Mouse (Mus musculus) MEL (cell line): ENCODE measurements at regions not wholly inside any gene's neighbourhood (a gene's known extent, or its start where the extent isn't known, plus 50 kb on each side); places are given as distances from the start of the nearest gene placed in this dataset.

Experiments used
- DNase-seq: peaks from one replicate; pipeline ENCODE4 v3.0.0; 2011; ENCODE audit warnings: low read depth, low spot score
- H3K27ac ChIP-seq: 2 replicates; pipeline ENCODE4 v1.5.1; 2012; ENCODE audit warnings: low read depth, mild to moderate bottlenecking, control low read depth, low read length, moderate library complexity; ENCODE audit not compliant: control insufficient read depth
- H3K27me3 ChIP-seq, 2 experiments: fragments of 150-350 bp in 1 of 2; sonication (generic) in 1 of 2; 2 replicates each; pipeline ENCODE4 v1.6.1; 2012; ENCODE audit warnings: low read length in 2 of 2, mild to moderate bottlenecking in 2 of 2, improper control_type of control experiment in 1 of 2, moderate library complexity in 1 of 2; ENCODE audit not compliant: insufficient read depth in 2 of 2, control insufficient read depth in 1 of 2
- H3K36me3 ChIP-seq, 2 experiments: 2 replicates each; pipeline ENCODE4 v1.6.1; 2012 to 2014; ENCODE audit warnings: low read length in 2 of 2, improper control_type of control experiment in 1 of 2, inconsistent platforms in 1 of 2, mild to moderate bottlenecking in 1 of 2; ENCODE audit not compliant: insufficient read depth in 2 of 2, control insufficient read depth in 1 of 2
- H3K4me1 ChIP-seq, 2 experiments: fragments of 150-350 bp in 1 of 2; sonication (generic) in 1 of 2; 2 replicates each; pipeline ENCODE4 v1.6.1; 2012; ENCODE audit warnings: low read length in 2 of 2, improper control_type of control experiment in 1 of 2, mild to moderate bottlenecking in 1 of 2; ENCODE audit not compliant: insufficient read depth in 2 of 2, control insufficient read depth in 1 of 2
- H3K4me3 ChIP-seq, 2 experiments: fragments of 150-350 bp in 1 of 2; sonication (generic) in 1 of 2; 2 replicates each; pipeline ENCODE4 v1.5.1; 2012; ENCODE audit warnings: low read depth in 2 of 2, low read length in 2 of 2, mild to moderate bottlenecking in 2 of 2, moderate library complexity in 2 of 2, control low read depth in 1 of 2, improper control_type of control experiment in 1 of 2; ENCODE audit not compliant: control insufficient read depth in 1 of 2, insufficient read depth in 1 of 2
- H3K79me2 ChIP-seq: 2 replicates; pipeline ENCODE4 v1.6.1; 2012; ENCODE audit warnings: mild to moderate bottlenecking, low read length, moderate library complexity; ENCODE audit not compliant: control insufficient read depth, poor library complexity, insufficient read depth
- H3K9ac ChIP-seq: 2 replicates; pipeline ENCODE4 v1.6.1; 2012; ENCODE audit warnings: low read depth, mild to moderate bottlenecking, control low read depth, low read length, moderate library complexity; ENCODE audit not compliant: control insufficient read depth, poor library complexity, severe bottlenecking
- H3K9me3 ChIP-seq: fragments of 150-350 bp; sonication (generic); replicated peaks from 2 replicates; pipeline ENCODE4 v1.6.1; 2012; ENCODE audit warnings: mild to moderate bottlenecking, low read length, improper control_type of control experiment, moderate library complexity; ENCODE audit not compliant: insufficient read depth
- CHD1 ChIP-seq: IDR thresholded peaks from 2 replicates; pipeline ENCODE4 v1.6.1; 2012; ENCODE audit warnings: low read depth, mild to moderate bottlenecking, inconsistent platforms, low read length, improper control_type of control experiment
- CTCF ChIP-seq, 3 experiments: IDR thresholded peaks in 2 of 3; conservative IDR thresholded peaks in 1 of 3; 2 replicates each; pipeline ENCODE4 v1.5.1; 2011 to 2012; ENCODE audit warnings: low read length in 3 of 3, low read depth in 2 of 3, mild to moderate bottlenecking in 2 of 3, improper control_type of control experiment in 1 of 3, inconsistent platforms in 1 of 3, mixed read lengths in 1 of 3, moderate library complexity in 1 of 3; ENCODE audit not compliant: control insufficient read depth in 1 of 3, insufficient read depth in 1 of 3, poor library complexity in 1 of 3, severe bottlenecking in 1 of 3
- ELF1 ChIP-seq: IDR thresholded peaks from 2 replicates; pipeline ENCODE4 v1.6.1; 2014; ENCODE audit warnings: low read depth, mild to moderate bottlenecking, inconsistent platforms, low read length, improper control_type of control experiment, moderate library complexity
- EP300 ChIP-seq, 2 experiments: IDR thresholded peaks; 2 replicates each; pipeline ENCODE4 v1.6.1; 2011; ENCODE audit warnings: improper control_type of control experiment in 2 of 2, low read length in 2 of 2, low read depth in 1 of 2, mild to moderate bottlenecking in 1 of 2
- GATA1 ChIP-seq: IDR thresholded peaks from 2 replicates; pipeline ENCODE4 v1.6.1; 2011; ENCODE audit warnings: low read depth, low read length, improper control_type of control experiment
- HCFC1 ChIP-seq: IDR thresholded peaks from 2 replicates; pipeline ENCODE4 v1.6.1; 2012; ENCODE audit warnings: low read depth, mild to moderate bottlenecking, inconsistent platforms, low read length, improper control_type of control experiment, moderate library complexity
- KAT2A ChIP-seq: conservative IDR thresholded peaks from 2 replicates; pipeline ENCODE4 v1.6.1; 2012; ENCODE audit warnings: low read depth, low read length, improper control_type of control experiment, inconsistent platforms
- MAX ChIP-seq: IDR thresholded peaks from 2 replicates; pipeline ENCODE4 v1.6.1; 2011; ENCODE audit warnings: low read length, improper control_type of control experiment
- MEF2A ChIP-seq: IDR thresholded peaks from 2 replicates; pipeline ENCODE4 v1.6.1; 2014; ENCODE audit warnings: low read depth, mild to moderate bottlenecking, inconsistent platforms, low read length, improper control_type of control experiment; ENCODE audit not compliant: poor library complexity, insufficient replicate concordance, severe bottlenecking; ENCODE audit errors: extremely low read depth
- MXI1 ChIP-seq: IDR thresholded peaks from 2 replicates; pipeline ENCODE4 v1.6.1; 2011; ENCODE audit warnings: mild to moderate bottlenecking, low read depth, low read length, improper control_type of control experiment
- MYB ChIP-seq: IDR thresholded peaks from 2 replicates; pipeline ENCODE4 v1.6.1; 2011; ENCODE audit warnings: mild to moderate bottlenecking, low read depth, low read length, improper control_type of control experiment
- NRF1 ChIP-seq: IDR thresholded peaks from 2 replicates; pipeline ENCODE4 v1.6.1; 2014; ENCODE audit warnings: low read depth, mild to moderate bottlenecking, inconsistent platforms, low read length, improper control_type of control experiment, moderate library complexity; ENCODE audit not compliant: poor library complexity, insufficient read depth, severe bottlenecking
- POLR2A ChIP-seq, 2 experiments: IDR thresholded peaks; 2 replicates each; pipeline ENCODE4 v1.6.1; 2011 to 2012; ENCODE audit warnings: low read length in 2 of 2, mild to moderate bottlenecking in 2 of 2, control low read depth in 1 of 2, improper control_type of control experiment in 1 of 2, low read depth in 1 of 2, moderate library complexity in 1 of 2; ENCODE audit not compliant: control insufficient read depth in 1 of 2, insufficient read depth in 1 of 2, poor library complexity in 1 of 2
- RAD21 ChIP-seq: IDR thresholded peaks from 2 replicates; pipeline ENCODE4 v1.6.1; 2011; ENCODE audit warnings: mild to moderate bottlenecking, low read depth, low read length, improper control_type of control experiment
- RCOR1 ChIP-seq: IDR thresholded peaks from 2 replicates; pipeline ENCODE4 v1.6.1; 2012; ENCODE audit warnings: low read depth, mild to moderate bottlenecking, inconsistent platforms, low read length, improper control_type of control experiment
- SIN3A ChIP-seq: IDR thresholded peaks from 2 replicates; pipeline ENCODE4 v1.6.1; 2012; ENCODE audit warnings: low read length, improper control_type of control experiment, inconsistent platforms
- TBP ChIP-seq: IDR thresholded peaks from 2 replicates; pipeline ENCODE4 v1.8.0; 2011; ENCODE audit warnings: low read depth, low read length, improper control_type of control experiment
- TCF12 ChIP-seq: IDR thresholded peaks from 2 replicates; pipeline ENCODE4 v1.6.1; 2014; ENCODE audit warnings: low read depth, mild to moderate bottlenecking, inconsistent platforms, low read length, improper control_type of control experiment, moderate library complexity
- UBTF ChIP-seq: IDR thresholded peaks from 2 replicates; pipeline ENCODE4 v1.6.1; 2012; ENCODE audit warnings: low read depth, mild to moderate bottlenecking, inconsistent platforms, low read length, improper control_type of control experiment, moderate library complexity, borderline replicate concordance; ENCODE audit not compliant: insufficient read depth
- USF1 ChIP-seq: IDR thresholded peaks from 2 replicates; pipeline ENCODE4 v1.6.1; 2014; ENCODE audit warnings: low read depth, mild to moderate bottlenecking, inconsistent platforms, low read length, improper control_type of control experiment, moderate library complexity
- USF2 ChIP-seq, 2 experiments: IDR thresholded peaks; 2 replicates each; pipeline ENCODE4 v1.6.1; 2011 to 2012; ENCODE audit warnings: improper control_type of control experiment in 2 of 2, low read length in 2 of 2, borderline replicate concordance in 1 of 2, inconsistent platforms in 1 of 2, low read depth in 1 of 2, mild to moderate bottlenecking in 1 of 2; ENCODE audit not compliant: insufficient read depth in 1 of 2
- ZC3H11A ChIP-seq: IDR thresholded peaks from 2 replicates; pipeline ENCODE4 v1.6.1; 2012; ENCODE audit warnings: low read depth, mild to moderate bottlenecking, inconsistent platforms, low read length, improper control_type of control experiment
- ZKSCAN1 ChIP-seq: IDR thresholded peaks from 2 replicates; pipeline ENCODE4 v1.6.1; 2012; ENCODE audit warnings: low read depth, mild to moderate bottlenecking, inconsistent platforms, low read length, improper control_type of control experiment, moderate library complexity
- ZMIZ1 ChIP-seq: IDR thresholded peaks from 2 replicates; pipeline ENCODE4 v1.6.1; 2012; ENCODE audit warnings: low read depth, mild to moderate bottlenecking, inconsistent platforms, low read length, improper control_type of control experiment, moderate library complexity

GRCm38 (mm10) chr1:88752332-88752731 lies 50.3 kb upstream of the Arl4c start:
- Histone ChIP-seq H3K9ac (no peak overlapping the region), H3K27me3 (no peaks in the 10 kb centered on the region), H3K9me3 (no peaks in the 10 kb centered on the region), H3K79me2 (no peaks in the 10 kb centered on the region), H3K4me3 (no peak overlapping the region), H3K36me3 (no peaks in the 10 kb centered on the region), H3K4me1 (no peaks in the 10 kb centered on the region), H3K27ac (no peak overlapping the region)
- TF ChIP-seq NRF1 (no peak), ZKSCAN1 (no peak), GATA1 (no peak), MEF2A (no peak), MXI1 (no peak), POLR2A (IDR thresholded peaks at IDR 0.05; ENCODE audit: control insufficient read depth in 1 of 2, insufficient read depth in 1 of 2, low read depth in 1 of 2, low read length in 2 of 2, poor library complexity in 1 of 2) (no peak), RAD21 (no peak)
- DNase-seq, result no peak

DNA sequence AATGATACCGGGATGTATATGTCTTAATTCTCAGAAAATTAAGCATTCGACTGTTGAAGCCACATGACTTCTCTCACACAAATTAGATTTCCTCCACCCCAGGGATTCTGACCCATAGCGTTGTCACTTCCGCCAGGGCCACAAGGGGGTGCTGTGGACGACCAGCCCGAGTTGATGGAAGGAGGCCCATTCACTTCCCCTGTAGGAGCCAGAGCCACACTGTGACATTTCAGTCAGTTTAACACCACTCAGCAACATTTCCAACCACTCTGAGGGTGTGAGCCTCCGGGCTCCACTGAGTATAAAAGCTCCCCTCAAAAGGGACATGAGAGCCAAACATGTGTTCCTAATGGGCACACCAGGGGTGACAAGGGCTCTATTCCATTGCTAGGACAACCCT lies 54.6 kb upstream of the Arl4c start:
- H3K36me3 ChIP-seq, result no peaks in the 10 kb centered on the region
- no peaks in the 10 kb centered on the region for H3K27me3 ChIP-seq
- no peaks in the 10 kb centered on the region for H3K4me1 ChIP-seq
- TF ChIP-seq ZKSCAN1 (no peak), CTCF (IDR thresholded peaks at IDR 0.05 in 2 of 3, conservative IDR thresholded peaks at IDR 0.05 in 1 of 3; ENCODE audit: control insufficient read depth in 1 of 3, insufficient read depth in 1 of 3, low read depth in 2 of 3, low read length in 3 of 3, poor library complexity in 1 of 3, severe bottlenecking in 1 of 3) (peak in 1 of 3 experiments; percentile 18; a peak in 1 of 6 replicates), ZMIZ1 (no peak)
- no peak for DNase-seq
- H3K9me3 ChIP-seq, result no peaks in the 10 kb centered on the region
- no peak overlapping the region for H3K4me3 ChIP-seq
- no peaks in the 10 kb centered on the region for H3K79me2 ChIP-seq
- H3K9ac ChIP-seq, result no peak overlapping the region
- H3K27ac ChIP-seq, result no peak overlapping the region

DNA sequence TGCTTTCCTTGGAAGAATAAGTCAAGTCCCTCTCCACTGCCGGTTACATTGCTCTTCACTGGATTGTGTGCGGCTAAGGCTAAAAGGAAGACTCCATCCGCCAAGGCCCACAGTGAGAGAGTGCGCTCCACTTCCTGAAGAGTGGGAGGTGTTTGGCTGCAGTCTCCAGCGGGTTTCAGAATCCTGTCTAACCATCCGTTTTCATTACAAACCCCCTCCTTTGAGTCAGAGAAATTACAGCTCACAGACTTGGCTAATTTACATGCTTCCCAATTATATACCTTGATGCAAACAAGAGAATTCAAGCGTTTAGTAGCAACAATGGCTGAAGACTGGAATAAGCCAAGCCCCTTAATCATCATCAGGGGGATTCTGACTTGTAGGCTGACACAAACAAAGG lies 55.1 kb upstream of the Arl4c start:
- Histone ChIP-seq H3K4me1 (no peaks in the 10 kb centered on the region), H3K79me2 (no peaks in the 10 kb centered on the region), H3K27me3 (no peaks in the 10 kb centered on the region), H3K4me3 (no peak overlapping the region), H3K9me3 (no peaks in the 10 kb centered on the region), H3K27ac (no peak overlapping the region), H3K9ac (no peak overlapping the region), H3K36me3 (no peaks in the 10 kb centered on the region)
- TF ChIP-seq CHD1, result no peak
- no peak for TF ChIP-seq GATA1
- TF ChIP-seq KAT2A, result no peak
- no peak for TF ChIP-seq ZMIZ1
- no peak for TF ChIP-seq HCFC1
- no peak for TF ChIP-seq ELF1
- no peak for TF ChIP-seq USF1
- TF ChIP-seq SIN3A, result no peak
- TF ChIP-seq USF2 (IDR thresholded peaks at IDR 0.05; ENCODE audit: borderline replicate concordance in 1 of 2, insufficient read depth in 1 of 2, low read depth in 1 of 2, low read length in 2 of 2), result no peak
- no peak for TF ChIP-seq UBTF
- no peak for TF ChIP-seq RCOR1
- TF ChIP-seq TBP, result no peak
- TF ChIP-seq TCF12, result no peak
- TF ChIP-seq MYB, result no peak
- no peak for TF ChIP-seq EP300 (IDR thresholded peaks at IDR 0.05; ENCODE audit: low read depth in 1 of 2, low read length in 2 of 2)
- TF ChIP-seq MXI1, result no peak
- no peak for TF ChIP-seq ZC3H11A
- no peak for TF ChIP-seq RAD21
- TF ChIP-seq MAX, result no peak
- DNase-seq, result no peak
